Mouse (Mus musculus): ENCODE data around the gene Ptprh.

Gene Ptprh

DNA sequence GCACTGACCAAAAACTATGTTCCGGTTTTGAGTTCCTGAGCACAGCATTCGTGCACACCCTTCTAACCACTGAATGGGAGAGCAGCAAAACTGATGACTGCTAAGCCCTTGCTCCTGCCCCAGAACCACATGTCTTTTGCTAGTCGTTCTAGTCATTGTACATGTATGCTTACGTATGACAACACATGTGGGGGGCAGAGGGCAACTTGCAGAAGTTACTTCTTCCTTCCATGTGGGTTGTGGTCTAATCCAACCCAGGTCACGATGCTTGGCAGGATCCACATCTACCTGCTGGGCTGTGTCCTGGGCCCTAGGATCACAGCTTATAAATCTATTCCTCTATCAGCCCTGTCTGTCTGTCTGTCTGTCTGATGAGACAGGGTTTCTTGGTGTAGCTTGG, 100.0 kb downstream of the Ptprh start:
- ChIA-PET CTCF (interaction anchor here in 2 of 4 experiments (1.6 kb wide), 2 partner anchors 9 to 20 kb away, joined by 3 to 5 read pairs; partner anchors contain the start of gene Tnni3 (in 1 of the 2)), POLR2A (interaction anchor here in 2 of 4 experiments (0.7 to 1.6 kb wide), 5 partner anchors 9 to 291 kb away, joined by 3 to 6 read pairs (median 3); no protein-coding TSS in a partner anchor)

GRCm38 (mm10) chr7:4503100-4503499, 100.7 kb downstream of the Ptprh start:
- POLR2A ChIA-PET, result interaction anchor here (0.6 to 3.1 kb wide), 21 partner anchors 10 to 858 kb away, joined by 3 to 46 read pairs (median 7); partner anchors contain the start of genes Leng8 (in 2 of the 4), Tnni3 (in 2 of the 4), Cnot3 (in 1 of the 4) and Kmt5c (in 1 of the 4)
- CTCF ChIA-PET, result interaction anchor here in 3 of 4 experiments (0.6 to 2.4 kb wide), 5 partner anchors 10 to 372 kb away, joined by 3 to 13 read pairs (median 5); partner anchors contain the start of gene Tnni3 (in 1 of the 3)

DNA sequence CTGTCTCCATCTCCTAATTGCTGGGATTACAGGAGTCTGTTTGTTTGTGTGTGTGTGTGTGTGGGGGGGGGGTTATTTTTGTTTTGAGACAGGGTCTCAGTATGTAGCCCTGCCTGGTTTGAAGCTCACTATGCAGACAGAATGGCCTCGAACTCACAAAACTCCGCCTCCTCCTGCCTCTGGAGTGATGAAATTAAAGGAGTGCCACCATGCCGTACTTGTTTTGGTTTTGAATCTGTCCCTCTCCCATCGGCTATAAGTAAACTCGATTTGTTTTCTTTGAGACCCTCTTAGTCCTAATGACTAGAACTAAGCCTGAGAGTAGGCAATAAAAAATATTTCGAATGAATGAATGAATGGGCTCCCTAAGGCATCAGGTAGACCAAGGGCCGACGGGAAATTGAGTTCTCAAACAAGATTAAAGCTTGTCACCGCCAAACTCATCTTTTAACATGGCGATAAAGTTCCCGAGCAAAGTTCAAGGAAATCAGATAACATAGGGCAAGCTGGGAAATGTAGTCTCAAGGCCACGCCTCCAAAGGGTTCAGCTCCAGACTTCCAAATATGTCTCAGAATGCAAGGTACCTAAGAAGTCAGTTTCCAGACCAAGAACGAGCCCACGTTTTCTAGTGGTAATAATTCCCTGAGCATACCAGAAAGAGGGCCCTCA, 101.3 kb downstream of the Ptprh start:
- POLR2A ChIA-PET, result interaction anchor here (0.5 to 3.1 kb wide), 75 partner anchors 7 to 1264 kb away, joined by 3 to 46 read pairs (median 5); partner anchors contain the start of genes Leng8 (in 3 of the 4), Tnni3 (in 3 of the 4), Cox6b2 (in 2 of the 4) and Dnaaf3 (in 2 of the 4)

GRCm38 (mm10) chr7:4501558-4502397, 102.1 kb downstream of the Ptprh start, which contains the start of gene Ppp1r12c:
TSS of gene Ppp1r12c (minus strand) at chr7:4501680.
- ChIA-PET POLR2A (interaction anchor here (0.6 to 3.1 kb wide), 85 partner anchors 8 to 1263 kb away, joined by 3 to 46 read pairs (median 5); partner anchors contain the start of genes Leng8 (in 3 of the 4), Rpl28 (in 3 of the 4), Tnni3 (in 3 of the 4) and Ube2s (in 3 of the 4)), CTCF (interaction anchor here (0.5 to 2.4 kb wide), 28 partner anchors 8 to 885 kb away, joined by 3 to 21 read pairs (median 4); partner anchors contain the start of genes Tnni3 (in 2 of the 4), Ndufa3 (in 1 of the 4) and Tnnt1 (in 1 of the 4))

More for the DNA sequence above, 101.3 kb downstream of the Ptprh start:
- CTCF ChIA-PET, result interaction anchor here in 3 of 4 experiments (0.6 to 2.4 kb wide), 18 partner anchors 7 to 886 kb away, joined by 3 to 21 read pairs (median 5); partner anchors contain the start of genes Tnni3 (in 2 of the 3), Ndufa3 (in 1 of the 3) and Tnnt1 (in 1 of the 3)

DNA sequence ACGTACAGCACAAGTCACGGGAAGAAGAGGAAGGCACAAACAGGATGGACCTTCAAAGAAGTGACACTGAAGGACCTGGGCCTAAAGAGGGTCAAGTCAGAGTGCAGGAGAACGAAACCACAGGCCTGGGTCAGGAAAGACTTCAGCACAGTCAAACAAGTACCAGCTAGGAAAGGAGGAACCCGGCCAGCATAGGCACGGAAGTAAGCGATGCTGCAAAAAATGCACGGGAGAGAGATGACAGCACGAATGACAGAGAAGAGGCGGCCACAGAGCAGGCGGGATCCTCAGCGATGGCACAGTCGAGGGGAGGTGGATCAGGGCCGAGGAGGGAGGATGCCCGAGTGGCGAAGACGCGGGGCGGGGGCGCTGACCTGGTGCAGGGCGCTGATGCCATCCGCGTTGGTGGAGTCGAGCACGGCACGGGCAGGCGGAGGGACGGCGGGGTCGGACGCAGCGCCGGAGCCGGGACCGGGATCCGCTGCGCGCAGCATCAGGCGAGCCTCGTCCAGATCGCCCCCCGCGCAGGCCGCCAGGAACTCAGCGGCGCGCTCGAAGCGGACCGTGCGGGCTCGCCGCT, 102.9 kb downstream of the Ptprh start:
- POLR2A ChIA-PET, result interaction anchor here (0.7 to 3.1 kb wide), 59 partner anchors 7 to 922 kb away, joined by 3 to 46 read pairs (median 5); partner anchors contain the start of genes Ube2s (in 3 of the 4), Dnaaf3 (in 2 of the 4), Leng8 (in 2 of the 4) and Mboat7 (in 2 of the 4)
- CTCF ChIA-PET, result interaction anchor here (0.5 to 2.4 kb wide), 18 partner anchors 8 to 884 kb away, joined by 3 to 21 read pairs (median 6); partner anchors contain the start of genes Ndufa3 (in 1 of the 4) and Tnni3 (in 1 of the 4)

DNA sequence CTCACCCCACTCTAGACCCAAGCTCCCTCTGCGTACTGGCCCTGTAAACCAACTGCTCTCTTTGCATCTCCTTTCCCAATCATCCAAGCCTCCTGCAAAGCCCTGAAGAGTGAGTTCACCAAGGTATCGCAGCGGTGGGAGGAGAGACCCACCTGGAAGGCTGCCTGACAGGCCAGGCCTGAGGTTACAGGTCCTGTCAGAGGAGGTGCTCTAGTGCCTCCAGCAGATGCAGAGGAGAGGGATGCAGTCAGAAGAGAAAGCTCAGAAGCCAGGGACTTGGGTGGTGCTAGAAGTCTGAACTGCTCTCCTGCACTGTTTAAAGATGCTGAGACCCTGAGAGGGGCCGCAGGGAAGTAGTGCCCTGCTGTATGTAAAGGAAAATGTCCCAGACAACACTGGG, 104.8 kb downstream of the Ptprh start:
- ChIA-PET CTCF (interaction anchor here in 2 of 4 experiments (1.4 to 1.9 kb wide), 2 partner anchors 10 to 14 kb away, joined by 7 to 12 read pairs; no protein-coding TSS in a partner anchor), POLR2A (interaction anchor here in 2 of 4 experiments (0.8 to 1.5 kb wide), 15 partner anchors 8 to 375 kb away, joined by 3 to 6 read pairs (median 4); partner anchors contain the start of genes Tnnt1 (in 1 of the 2) and Ube2s (in 1 of the 2))

All from embryonic stem cell, embryonic (primary cell).